Mouse (Mus musculus) ES-Bruce4 (cell line): ENCODE data around the gene Cnnm1.

Experiments
- CTCF ChIP-seq: IDR thresholded peaks from one replicate; pipeline ENCODE4 v1.8.1; 2011; ENCODE audit warnings: low read depth, low read length
- EP300 ChIP-seq: IDR thresholded peaks from 2 replicates; pipeline ENCODE4 v1.6.1; 2011; ENCODE audit warnings: low read depth, low read length; ENCODE audit not compliant: insufficient read depth
- POLR2A ChIP-seq: IDR thresholded peaks from one replicate; pipeline ENCODE4 v1.8.1; 2011; ENCODE audit warnings: low read length; ENCODE audit not compliant: insufficient read depth

GRCm38 (mm10) chr19:43517808-43518207 is 77.6 kb downstream of the Cnnm1 start:
- TF ChIP-seq CTCF = no peak
- TF ChIP-seq POLR2A = no peak
- TF ChIP-seq EP300 = no peak
